Mouse (Mus musculus): ENCODE measurements around the gene Tmem206. TPM values are rescaled to one million over a fixed set of nuclear protein-coding genes. Genes with fewer than 3 reads are reported as not detected.

Tmem206 gene
- total RNA-seq, 2 experiments from 2014 or later, result 13.5 to 15.5 TPM

DNA sequence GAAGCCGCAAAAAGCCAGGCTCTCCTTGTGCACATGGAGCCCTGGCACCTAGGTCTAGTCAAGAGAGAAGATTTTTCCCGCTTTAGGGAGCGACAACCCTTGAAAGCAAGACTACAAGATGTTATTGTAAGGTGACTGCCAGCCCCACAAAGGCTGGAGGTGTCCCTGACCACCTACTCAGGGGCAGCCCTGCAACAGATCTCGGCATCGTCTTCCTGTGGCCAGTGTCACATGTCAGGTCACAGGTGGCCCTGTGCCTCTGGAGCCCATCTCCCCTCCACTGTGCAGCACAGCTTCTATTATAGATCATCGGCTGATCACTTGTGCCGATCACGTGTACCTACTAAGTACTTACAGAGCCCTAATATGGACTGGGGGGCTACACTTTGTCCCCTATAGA is 21.9 kb downstream of the Tmem206 start:
- ATAC-seq (replicated peaks; ENCODE audit: low FRiP score, low TSS enrichment, poor library complexity, severe bottlenecking), result no peak

DNA sequence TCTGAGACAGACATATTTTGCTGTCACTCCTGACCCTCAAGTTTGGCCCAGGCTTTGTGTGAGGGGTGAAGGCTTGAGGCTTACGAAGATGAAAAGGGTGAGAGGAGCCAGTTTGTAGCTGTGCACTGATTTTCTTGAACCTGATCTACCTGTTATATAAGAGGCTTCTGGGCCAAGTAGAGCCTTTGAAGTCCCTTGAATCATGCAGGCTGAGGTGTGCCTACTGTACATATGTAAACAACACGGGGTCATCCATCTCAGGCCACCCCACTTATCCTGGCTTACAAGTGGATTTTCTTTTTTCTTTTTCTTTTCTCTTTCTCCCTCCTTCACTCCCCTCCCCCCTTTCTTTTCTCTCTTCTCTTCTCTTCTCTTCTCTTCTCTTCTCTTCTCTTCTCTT is 22.9 kb downstream of the Tmem206 start:
- ATAC-seq (replicated peaks; ENCODE audit: low FRiP score, low TSS enrichment, poor library complexity, severe bottlenecking), result no peak

DNA sequence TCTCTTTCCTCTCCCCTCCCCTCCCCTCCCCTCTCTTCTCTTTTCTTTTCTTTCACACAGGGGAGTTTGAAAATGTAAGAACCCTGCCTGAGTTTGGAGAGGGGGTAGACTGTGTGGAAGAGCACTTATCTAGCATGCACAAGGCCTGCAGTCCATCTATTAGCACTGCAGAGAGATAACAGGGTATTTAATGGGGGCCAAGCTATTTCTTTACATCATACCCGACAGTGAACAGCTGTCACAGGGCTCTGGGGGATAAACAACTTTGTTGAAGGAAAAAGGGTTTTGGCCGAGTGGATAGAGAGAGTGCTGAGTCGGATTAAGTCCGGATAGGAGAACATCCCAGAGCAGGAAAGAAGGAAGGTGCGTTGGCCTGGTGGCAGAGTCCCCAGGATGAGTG is 23.3 kb downstream of the Tmem206 start:
- no peak for ATAC-seq (replicated peaks; ENCODE audit: low FRiP score, low TSS enrichment, poor library complexity, severe bottlenecking)

DNA sequence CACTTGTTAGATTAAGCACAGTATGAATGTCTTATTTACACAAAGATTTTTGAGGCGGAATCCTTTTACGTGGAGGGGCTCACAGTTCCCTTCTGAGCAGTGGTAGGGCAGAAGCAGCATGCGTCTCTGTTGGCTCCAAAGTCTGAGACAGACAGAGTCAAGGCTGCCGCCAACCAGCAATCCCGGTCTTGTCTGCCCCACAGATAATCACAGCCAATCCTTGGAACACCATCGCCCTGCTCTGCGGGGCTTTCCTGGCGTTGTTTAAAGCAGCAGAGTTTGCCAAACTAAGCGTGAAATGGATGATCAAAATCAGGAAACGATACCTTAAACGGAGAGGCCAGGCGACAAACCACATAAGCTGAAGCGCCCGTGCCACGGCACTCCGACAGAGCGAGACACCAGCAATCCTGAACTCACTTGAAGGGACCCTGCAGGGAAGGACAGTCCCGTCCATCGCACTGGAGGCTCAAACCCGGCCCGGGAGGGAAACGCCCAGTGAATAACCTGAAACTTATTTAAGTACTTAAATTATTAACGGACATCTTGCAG is 23.9 kb downstream of the Tmem206 start:
- no peak for ATAC-seq (replicated peaks; ENCODE audit: low FRiP score, low TSS enrichment, poor library complexity, severe bottlenecking)

DNA sequence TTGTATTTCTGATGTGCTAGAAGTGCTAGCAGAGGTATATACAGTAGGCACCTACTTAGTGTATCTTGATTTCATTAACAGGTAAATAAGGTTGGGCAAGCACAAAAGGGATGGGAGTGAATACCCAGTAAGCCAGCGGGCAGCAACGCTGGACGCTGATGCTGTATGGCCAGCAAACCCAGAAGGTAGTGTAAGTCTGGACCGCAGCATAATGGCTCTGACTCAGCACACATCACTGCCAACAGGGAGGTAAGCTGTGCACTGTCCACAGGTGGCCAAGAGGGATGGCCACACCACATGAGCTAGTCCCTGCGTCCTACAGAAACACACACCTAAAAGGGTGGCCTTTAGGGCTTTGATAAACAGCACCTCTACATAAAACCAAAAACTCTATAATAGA is 24.6 kb downstream of the Tmem206 start:
- ATAC-seq (replicated peaks; ENCODE audit: low FRiP score, low TSS enrichment, poor library complexity, severe bottlenecking), result no peak

DNA sequence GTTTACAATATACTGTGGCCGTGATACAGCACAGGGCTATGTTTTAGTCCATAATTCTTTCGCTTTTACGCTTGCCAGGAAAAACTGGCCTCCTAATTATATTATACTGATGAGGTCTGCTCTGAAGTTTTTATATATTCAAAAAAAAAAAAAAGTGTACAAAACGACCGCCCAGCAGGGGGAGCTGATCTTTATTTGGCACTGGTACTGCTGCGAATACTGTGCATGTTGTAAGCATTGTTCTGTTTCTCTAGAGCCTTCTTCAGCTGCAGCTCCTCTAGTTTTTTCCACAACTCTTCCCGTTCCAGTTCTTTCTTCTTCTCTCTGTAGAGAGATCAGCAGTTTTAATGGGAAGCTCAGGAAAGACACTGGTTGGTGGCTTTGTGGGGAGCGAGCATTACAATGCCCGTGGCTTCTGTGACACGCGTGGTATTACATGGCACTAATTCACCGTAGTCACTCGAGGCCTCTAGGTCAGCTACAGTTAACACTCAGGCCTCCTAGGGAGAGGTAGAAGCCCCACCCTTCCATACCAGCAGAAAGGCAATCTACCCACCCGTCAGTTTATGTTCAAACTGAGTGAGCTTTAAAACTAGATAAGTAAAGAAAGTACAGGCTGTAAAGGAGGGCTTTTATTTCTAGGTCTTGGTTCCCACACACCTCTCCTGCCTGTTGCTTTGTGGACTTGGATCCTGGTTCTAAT is 27.2 kb downstream of the Tmem206 start:
- ATAC-seq (replicated peaks; ENCODE audit: low FRiP score, low TSS enrichment, poor library complexity, severe bottlenecking), result no peak

DNA sequence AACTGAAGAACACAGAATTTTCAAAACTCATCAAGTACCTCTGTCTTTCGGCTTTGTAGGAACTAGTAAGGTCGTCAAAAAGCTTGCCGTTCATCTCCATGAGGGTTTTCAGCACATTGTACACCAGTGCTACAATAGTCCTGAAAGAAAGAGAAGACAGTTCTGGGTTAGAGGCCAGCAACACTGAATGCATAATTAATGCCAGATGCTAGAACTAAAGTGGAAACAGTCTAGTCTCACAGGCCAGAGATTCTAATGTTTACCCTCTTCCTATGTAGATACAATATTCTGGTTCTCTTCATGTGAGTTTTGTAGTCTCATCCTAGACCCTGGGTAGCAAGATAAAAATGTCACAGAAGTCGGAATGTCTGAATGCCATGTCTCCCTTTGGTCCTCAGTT is 28.1 kb downstream of the Tmem206 start:
- ATAC-seq (replicated peaks; ENCODE audit: low FRiP score, low TSS enrichment, poor library complexity, severe bottlenecking), result no peak

DNA sequence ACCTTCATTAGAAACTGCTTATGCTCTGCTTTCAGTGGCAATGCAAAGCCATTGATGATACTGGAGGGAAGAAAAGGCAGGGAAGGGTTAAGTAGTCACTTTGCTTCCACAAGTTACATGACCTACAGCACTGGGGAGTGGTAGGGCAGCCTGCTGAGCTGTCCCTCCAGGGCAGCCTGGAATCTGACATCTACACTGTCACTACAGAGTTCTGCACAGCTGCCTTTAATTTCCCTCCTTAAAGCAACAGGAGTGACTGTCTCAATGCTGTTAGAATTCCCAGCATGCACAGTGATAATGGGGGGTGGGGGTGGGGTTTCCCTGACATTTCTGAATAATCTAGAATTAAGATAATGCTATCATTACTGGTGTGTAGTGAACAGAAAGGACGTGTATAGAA is 31.2 kb downstream of the Tmem206 start:
- ATAC-seq (replicated peaks; ENCODE audit: low FRiP score, low TSS enrichment, poor library complexity, severe bottlenecking), result no peak

DNA sequence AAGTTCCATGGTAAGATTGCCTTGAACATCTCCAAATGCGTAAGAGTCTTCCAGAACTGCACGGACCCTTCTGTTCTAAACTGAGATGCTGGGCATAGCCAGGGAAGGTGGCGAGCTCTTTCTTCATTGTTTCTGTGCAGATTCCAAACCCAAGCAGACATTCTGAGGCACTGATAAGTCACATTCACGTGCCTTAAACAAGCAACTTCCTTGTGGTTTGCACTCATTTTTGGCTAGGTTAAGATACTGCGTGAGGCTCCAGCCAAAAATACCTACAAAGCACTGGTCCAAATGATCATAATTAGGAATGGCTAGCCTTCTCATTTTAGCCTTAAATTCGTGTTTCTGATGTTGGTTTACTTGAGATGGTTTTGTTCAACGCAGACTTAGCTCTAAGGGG is 33.8 kb downstream of the Tmem206 start:
- no peak for ATAC-seq (replicated peaks; ENCODE audit: low FRiP score, low TSS enrichment, poor library complexity, severe bottlenecking)

DNA sequence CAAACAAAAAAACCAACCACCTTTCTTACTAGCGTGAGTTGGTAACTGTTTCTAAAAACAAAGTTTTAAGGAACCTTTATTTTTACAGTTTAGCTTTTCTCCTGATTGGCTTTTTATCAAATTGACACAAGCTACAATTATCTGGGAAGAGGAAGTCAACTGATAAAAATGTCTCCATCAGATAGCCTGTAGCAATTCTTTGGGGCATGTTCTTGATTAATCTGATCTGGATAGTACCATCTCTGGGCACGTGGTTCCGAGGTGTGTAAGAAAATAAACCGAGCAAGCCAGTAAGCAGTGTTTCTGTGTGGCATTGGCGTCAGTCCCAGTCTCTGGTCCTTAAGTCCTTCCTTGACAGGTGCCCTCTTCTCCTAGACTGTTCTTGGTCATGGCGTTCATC is 36.7 kb downstream of the Tmem206 start:
- no peak for ATAC-seq (replicated peaks; ENCODE audit: low FRiP score, low TSS enrichment, poor library complexity, severe bottlenecking)

DNA sequence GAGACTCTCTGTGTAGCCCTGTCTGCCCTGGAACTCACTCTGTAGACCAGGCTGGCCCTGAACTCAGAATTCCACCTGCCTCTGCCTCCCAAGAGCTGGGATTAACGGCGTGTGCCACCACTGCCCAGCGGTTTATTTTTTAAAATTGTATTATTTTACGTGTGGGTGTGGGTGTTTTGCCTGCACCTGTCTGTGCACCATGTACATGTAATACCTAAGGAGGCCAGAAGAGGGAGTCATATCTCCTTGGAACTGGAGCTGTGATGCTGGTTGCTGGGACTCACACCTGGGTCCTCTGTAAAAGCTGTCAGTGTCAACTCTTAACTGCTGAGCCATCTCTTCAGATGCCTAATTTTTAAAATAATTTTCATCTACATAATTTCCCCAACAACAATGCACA is 38.8 kb downstream of the Tmem206 start:
- peak; percentile 84 for ATAC-seq (replicated peaks; ENCODE audit: low FRiP score, low TSS enrichment, poor library complexity, severe bottlenecking)

DNA sequence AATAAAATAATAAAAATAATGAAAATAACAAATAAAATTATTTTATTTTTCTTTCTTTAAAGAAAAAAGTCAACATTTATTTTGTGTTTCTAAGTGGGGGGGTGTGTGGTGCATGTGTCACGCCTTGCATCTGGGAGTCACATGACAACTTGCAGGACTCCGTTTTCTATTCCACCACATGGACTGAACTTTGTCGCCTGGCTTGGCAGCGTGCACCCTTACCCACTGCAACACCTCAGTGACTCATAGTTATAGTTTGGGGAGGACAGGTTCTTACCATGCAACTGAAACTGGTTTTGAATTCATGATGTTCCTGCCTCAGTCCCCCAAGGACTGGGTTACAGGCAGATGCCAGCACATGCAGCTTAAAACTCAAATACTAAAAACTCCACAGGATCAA is 42.5 kb downstream of the Tmem206 start:
- no peak for ATAC-seq (replicated peaks; ENCODE audit: low FRiP score, low TSS enrichment, poor library complexity, severe bottlenecking)

DNA sequence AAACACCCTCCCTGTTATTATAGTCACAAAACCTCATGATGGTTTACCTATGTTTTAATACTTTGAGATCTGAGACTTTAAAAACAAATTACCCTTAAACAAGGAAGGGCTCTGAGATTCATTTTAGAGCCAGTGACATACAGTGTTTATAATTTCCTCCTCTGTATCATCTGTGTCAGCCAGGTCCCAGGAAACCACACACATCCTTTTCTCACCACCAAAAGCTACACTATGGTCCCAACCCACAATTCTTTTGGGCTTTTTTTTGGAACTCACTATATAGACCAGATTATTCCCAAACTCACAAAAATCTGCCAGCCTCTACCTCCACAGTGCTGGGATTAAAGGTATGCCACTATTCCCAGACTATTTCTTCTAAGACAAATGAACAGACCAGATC is 43.4 kb downstream of the Tmem206 start:
- ATAC-seq (replicated peaks; ENCODE audit: low FRiP score, low TSS enrichment, poor library complexity, severe bottlenecking), result no peak

DNA sequence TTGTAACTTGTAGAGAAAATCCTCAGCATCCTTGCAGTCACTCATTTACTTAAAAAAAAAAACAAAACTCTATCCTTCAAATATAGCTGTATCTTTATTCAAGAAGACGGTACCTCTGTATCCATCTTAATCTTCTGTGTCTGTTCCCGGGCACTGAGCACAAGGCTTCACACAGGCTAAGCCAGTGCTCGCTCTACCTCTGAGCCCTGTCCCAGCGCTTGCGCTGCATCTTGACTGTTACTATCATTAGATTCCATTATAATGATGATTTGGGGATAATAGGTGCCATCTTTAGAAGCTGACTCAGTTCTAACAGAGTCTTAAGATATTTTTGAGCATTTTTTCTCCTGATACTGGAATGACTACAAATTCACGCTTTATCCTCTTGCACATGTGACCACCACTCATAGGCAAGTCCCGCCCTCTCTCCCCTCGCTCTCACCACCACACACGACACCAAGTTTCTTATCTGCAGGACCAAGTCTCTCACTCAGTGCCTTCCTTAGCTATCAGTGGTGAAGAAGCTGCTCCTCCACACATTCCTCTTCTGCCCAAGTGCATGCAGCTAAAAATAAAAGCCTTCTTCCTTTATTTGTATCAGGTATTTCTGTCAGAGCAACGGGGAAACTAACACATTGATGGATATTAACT is 49.4 kb downstream of the Tmem206 start:
- peak; percentile 99 for ATAC-seq (replicated peaks; ENCODE audit: low FRiP score, low TSS enrichment, poor library complexity, severe bottlenecking)

DNA sequence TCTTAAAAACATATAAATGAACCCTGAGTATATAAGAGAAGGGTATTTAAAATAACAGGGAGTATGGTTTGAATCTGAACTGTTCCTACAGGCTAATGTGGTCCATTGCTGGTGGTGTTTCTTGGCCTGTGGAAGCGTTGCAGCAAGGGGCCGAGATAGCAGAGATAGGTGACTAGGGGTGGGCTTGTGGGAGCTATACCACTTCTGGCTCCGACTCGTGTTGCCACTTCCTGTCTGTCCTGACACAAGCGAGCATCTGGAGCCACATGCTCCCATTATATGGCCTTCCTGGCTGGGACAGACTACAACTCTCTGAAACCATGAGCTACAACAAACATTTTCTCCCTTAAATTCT is 49.9 kb downstream of the Tmem206 start:
- ATAC-seq (replicated peaks; ENCODE audit: low FRiP score, low TSS enrichment, poor library complexity, severe bottlenecking), result peak; percentile 58

DNA sequence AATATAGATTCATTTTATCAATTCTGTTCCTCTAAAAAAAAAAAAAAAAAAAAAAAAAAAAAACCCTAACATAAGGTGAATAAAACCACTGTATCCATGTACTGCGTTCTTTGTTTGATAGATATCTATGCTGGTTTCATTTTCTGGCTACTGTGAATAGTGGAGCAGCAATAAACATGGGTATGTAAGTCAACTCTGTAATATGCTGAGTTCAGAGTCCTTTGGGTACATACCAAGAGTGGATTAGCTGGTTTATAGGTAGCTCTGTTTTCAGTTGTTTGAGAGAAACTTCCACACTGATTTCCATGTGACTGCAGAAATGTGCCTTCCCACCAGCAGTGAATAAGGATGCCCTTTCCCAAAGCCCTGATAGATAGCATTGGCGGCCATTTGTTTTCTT is 52.4 kb downstream of the Tmem206 start:
- no peak for ATAC-seq (replicated peaks; ENCODE audit: low FRiP score, low TSS enrichment, poor library complexity, severe bottlenecking)

DNA sequence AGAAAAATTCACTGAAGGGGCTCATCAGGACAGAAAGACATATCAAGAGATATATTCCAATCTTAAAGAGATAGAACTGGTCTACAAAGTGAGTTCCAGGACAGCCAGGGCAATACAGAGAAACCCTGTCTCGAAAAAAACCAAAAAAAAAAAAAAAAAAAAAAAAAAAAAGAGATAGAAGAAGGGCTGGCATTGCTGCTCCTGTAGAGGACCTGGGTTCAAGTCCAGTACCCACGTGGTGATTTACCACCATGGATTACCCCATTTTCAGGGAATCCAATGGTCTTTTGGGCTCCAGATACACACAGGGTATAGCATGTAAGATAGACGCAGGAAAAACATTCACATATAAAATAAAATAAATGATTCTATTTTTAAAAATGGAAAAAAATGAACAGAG is 55.1 kb downstream of the Tmem206 start:
- ATAC-seq (replicated peaks; ENCODE audit: low FRiP score, low TSS enrichment, poor library complexity, severe bottlenecking), result no peak

DNA sequence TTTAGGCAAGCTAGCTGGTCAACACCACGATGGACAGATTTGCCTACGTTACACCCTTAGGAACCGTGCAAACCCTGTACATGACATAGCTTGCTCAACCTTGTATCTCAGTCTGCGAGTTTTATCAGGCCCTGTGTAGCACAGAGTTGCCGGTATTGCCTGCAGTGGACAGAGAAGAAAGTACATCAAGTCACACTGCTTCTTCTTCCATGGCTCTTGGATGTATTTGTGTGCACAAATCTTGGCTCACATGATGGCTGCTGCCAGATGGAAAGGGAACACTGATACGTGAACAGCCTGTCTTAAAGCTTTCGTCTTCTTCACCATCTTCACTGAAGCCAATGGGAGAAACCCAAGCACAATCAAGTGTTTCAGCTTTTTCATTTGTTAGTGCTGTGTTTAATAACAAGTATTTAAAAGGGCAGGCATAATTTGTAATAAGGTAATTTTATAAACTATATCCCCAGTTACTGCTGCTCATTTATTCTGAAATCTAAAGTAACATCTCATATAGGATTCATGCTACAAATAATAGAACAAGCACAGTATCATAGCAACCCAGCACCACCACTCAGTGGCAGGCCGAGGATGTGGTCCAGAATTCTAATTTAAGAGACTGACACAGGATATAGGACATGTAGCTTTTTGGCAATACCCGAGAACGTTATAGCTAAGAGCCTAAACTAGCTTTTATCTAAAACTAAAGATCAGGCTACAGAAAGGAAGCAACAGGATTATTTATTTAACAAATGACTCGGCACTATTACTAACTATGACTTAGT is 56.4 kb downstream of the Tmem206 start:
- no peak for ATAC-seq (replicated peaks; ENCODE audit: low FRiP score, low TSS enrichment, poor library complexity, severe bottlenecking)

DNA sequence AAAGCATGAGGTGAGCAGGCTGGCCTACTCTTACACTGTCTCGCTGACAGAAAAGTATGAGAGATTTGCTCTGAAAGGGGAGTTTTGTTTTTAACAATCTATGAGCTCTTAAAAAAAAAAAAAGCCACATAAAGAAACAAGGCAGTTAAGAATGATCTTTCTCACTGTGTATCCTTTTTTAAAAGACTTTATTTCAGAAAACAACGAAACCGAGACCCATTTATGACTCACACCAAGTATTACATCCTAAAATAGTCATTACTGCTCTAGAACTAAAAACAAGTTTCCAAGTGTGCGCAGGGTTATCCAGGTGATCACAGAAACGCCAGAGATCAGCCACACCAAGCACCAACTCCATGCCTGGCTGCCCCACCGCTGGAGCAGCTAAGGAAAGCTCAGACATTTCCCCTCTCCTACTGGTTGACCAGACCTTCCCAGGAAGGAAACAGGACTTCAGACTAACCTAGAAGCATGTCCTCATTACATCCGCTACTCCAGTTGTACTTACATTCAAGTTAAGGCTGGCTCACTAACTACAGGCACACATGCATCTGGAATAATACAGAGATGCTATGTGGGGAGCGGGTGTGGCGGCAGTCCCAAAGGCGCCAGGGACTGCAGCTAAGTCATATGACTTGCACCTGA is 59.2 kb downstream of the Tmem206 start:
- ATAC-seq (replicated peaks; ENCODE audit: low FRiP score, low TSS enrichment, poor library complexity, severe bottlenecking), result no peak

DNA sequence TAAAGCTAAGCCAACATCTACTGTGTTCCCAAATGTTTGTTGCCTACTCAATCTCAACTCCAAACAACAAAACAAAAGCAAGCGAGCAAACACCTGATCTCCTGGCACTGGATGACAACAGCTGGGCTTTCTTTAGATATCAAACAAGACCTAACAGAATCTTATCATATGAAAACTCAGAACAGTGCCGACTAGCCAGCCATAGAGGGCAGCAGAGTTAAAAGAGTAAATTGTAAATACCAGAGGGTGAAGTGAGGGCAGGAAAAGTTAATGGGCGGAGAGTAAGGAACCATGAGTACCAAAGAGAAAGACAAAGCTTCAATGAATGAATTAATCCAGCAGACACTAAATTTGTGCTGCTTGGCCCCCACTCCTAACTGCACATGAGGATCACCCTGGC is 65.6 kb downstream of the Tmem206 start:
- peak; percentile 89 for ATAC-seq (replicated peaks; ENCODE audit: low FRiP score, low TSS enrichment, poor library complexity, severe bottlenecking)

Data from megakaryocyte-erythroid progenitor cell, adult 5-6 weeks (primary cell).